In genomic region chr9:55937224-55937663, GRCm38 (mm10) we compare ENCODE assay signal across 8 mouse cellular contexts. TPM values are rescaled to one million over a fixed set of nuclear protein-coding genes. Genes with fewer than 3 reads are reported as not detected.
DNase-seq lines count a peak whose midpoint lies in the region; ATAC-seq and TF ChIP-seq lines count a peak whose summit lies in the region.

No protein-coding gene starts in this region.

- peak; percentile 29; the same call in 1 of the 2 replicates for ATAC-seq in hindbrain, embryonic 15.5 days (ENCODE audit: low FRiP score, low read depth)
- no peak for ATAC-seq in liver, postnatal 0 days
- ATAC-seq in stomach, postnatal 0 days (ENCODE audit: low FRiP score, low TSS enrichment), result no peak

- no peak for DNase-seq in gastrocnemius, adult 2 months
- DNase-seq in gastrocnemius, adult 18-20 months (ENCODE audit: low spot score), result no peak
- peak; percentile 9 for DNase-seq in CH12.LX (ENCODE audit: extremely low read depth)
- peak; percentile 16 for DNase-seq in embryonic facial prominence, embryonic 10.5 days (ENCODE audit: low spot score)
- no peak for DNase-seq in liver, postnatal 0 days
- DNase-seq in stomach, postnatal 0 days (ENCODE audit: low spot score), result peak; percentile 18
- no peak for DNase-seq in layer of hippocampus, adult 9-11 months

- intact Hi-C loops in gastrocnemius, adult 2 months (cut with DNase I), result no loop called here

- H3K27me3 ChIP-seq in CH12.LX (replicated peaks), result no peaks in the 10 kb centered on the region
- H3K27me3 ChIP-seq in embryonic facial prominence, embryonic 10.5 days (replicated peaks; ENCODE audit: low read depth, poor library complexity, severe bottlenecking), result no peaks in the 10 kb centered on the region
- H3K27me3 ChIP-seq in hindbrain, embryonic 15.5 days, result no peaks in the 10 kb centered on the region
- no peaks in the 10 kb centered on the region for H3K27me3 ChIP-seq in liver, postnatal 0 days (ENCODE audit: insufficient read depth, low read length)
- H3K27me3 ChIP-seq in stomach, postnatal 0 days (ENCODE audit: control insufficient read depth, insufficient read depth, low read length), result no peaks in the 10 kb centered on the region

- H3K27ac ChIP-seq in gastrocnemius, adult 2 months, result peak overlapping the region; percentile 89
- no peak overlapping the region for H3K27ac ChIP-seq in CH12.LX (ENCODE audit: insufficient read depth, low read depth)
- peak overlapping the region; percentile 93 for H3K27ac ChIP-seq in embryonic facial prominence, embryonic 10.5 days (replicated peaks)
- H3K27ac ChIP-seq in hindbrain, embryonic 15.5 days (replicated peaks), result peak overlapping the region; percentile 93
- H3K27ac ChIP-seq in liver, postnatal 0 days (ENCODE audit: low read depth), result peak overlapping the region; percentile 69
- peak overlapping the region; percentile 53; the same call in 1 of the 2 replicates for H3K27ac ChIP-seq in stomach, postnatal 0 days (replicated peaks)

- H3K4me1 ChIP-seq in CH12.LX (ENCODE audit: control insufficient read depth in 1 of 2, insufficient read depth in 2 of 2), result peaks cover 2 to 25% of the 10 kb centered on the region in 2 experiments; a peak in 3 of 4 replicates
- peaks cover 20% of the 10 kb centered on the region for H3K4me1 ChIP-seq in embryonic facial prominence, embryonic 10.5 days
- H3K4me1 ChIP-seq in hindbrain, embryonic 15.5 days (replicated peaks), result peaks cover 23% of the 10 kb centered on the region
- peaks cover 16% of the 10 kb centered on the region for H3K4me1 ChIP-seq in liver, postnatal 0 days (ENCODE audit: insufficient read depth)
- no peaks in the 10 kb centered on the region for H3K4me1 ChIP-seq in stomach, postnatal 0 days (replicated peaks; ENCODE audit: control insufficient read depth, insufficient read depth)

- peak overlapping the region; percentile 60 for H3K9ac ChIP-seq in CH12.LX (ENCODE audit: insufficient read depth, low read depth)
- H3K9ac ChIP-seq in hindbrain, embryonic 15.5 days, result peak overlapping the region; percentile 91
- peak overlapping the region; percentile 84 for H3K9ac ChIP-seq in liver, postnatal 0 days (replicated peaks)
- H3K9ac ChIP-seq in stomach, postnatal 0 days (ENCODE audit: low read length), result peak overlapping the region; percentile 88

- TF ChIP-seq POLR2A in CH12.LX (IDR thresholded peaks at IDR 0.05; ENCODE audit: low read depth, low read length), result no peak

- H3K4me3 ChIP-seq in gastrocnemius, adult 2 months, result peak overlapping the region; percentile 99
- H3K4me3 ChIP-seq in CH12.LX (replicated peaks in 1 of 3; ENCODE audit: low read depth in 2 of 3, low read length in 2 of 3, poor library complexity in 1 of 3), result peak overlapping the region; percentile 68 to 98 (median 82)
- peak overlapping the region; percentile 72 for H3K4me3 ChIP-seq in embryonic facial prominence, embryonic 10.5 days
- peak overlapping the region; percentile 85 for H3K4me3 ChIP-seq in hindbrain, embryonic 15.5 days
- H3K4me3 ChIP-seq in liver, postnatal 0 days (ENCODE audit: low read depth, low read length), result peak overlapping the region; percentile 74
- H3K4me3 ChIP-seq in stomach, postnatal 0 days (ENCODE audit: low read depth, low read length), result peak overlapping the region; percentile 78

- no peak for TF ChIP-seq RAD21 in CH12.LX (IDR thresholded peaks at IDR 0.05; ENCODE audit: low read depth, low read length)

- dilution Hi-C loops in CH12.LX (cut with MboI; ENCODE audit: extremely low pct_ligation_motif_present, extremely low pct_unique_long_range_greater_than_20kb, low sequenced_read_pairs), result no loop called here

- TF ChIP-seq CTCF in gastrocnemius, adult 2 months (IDR thresholded peaks at IDR 0.05), result no peak
- TF ChIP-seq CTCF in CH12.LX (conservative IDR thresholded peaks at IDR 0.05 in 1 of 2, IDR thresholded peaks at IDR 0.05 in 1 of 2; ENCODE audit: low read depth in 2 of 2, low read length in 2 of 2), result no peak
- no peak for TF ChIP-seq CTCF in liver, postnatal 0 days (IDR thresholded peaks at IDR 0.05; ENCODE audit: low read depth)
- no peak for TF ChIP-seq CTCF in stomach, postnatal 0 days (IDR thresholded peaks at IDR 0.05; ENCODE audit: low read depth)

- peak overlapping the region; percentile 56 for H3K4me2 ChIP-seq in CH12.LX (ENCODE audit: insufficient read depth, low read depth, poor library complexity, severe bottlenecking)
- peak overlapping the region; percentile 84 for H3K4me2 ChIP-seq in hindbrain, embryonic 15.5 days
- H3K4me2 ChIP-seq in liver, postnatal 0 days (ENCODE audit: low read depth, low read length), result peak overlapping the region; percentile 90
- H3K4me2 ChIP-seq in stomach, postnatal 0 days (replicated peaks; ENCODE audit: low read depth), result peak overlapping the region; percentile 77

- WGBS in embryonic facial prominence, embryonic 10.5 days, result 49% methylated on average over 5 of the region's 5 CpGs
- 20% methylated on average over 5 of the region's 5 CpGs for WGBS in hindbrain, embryonic 15.5 days
- 43% methylated on average over 5 of the region's 5 CpGs for WGBS in liver, postnatal 0 days (ENCODE audit: insufficient replicate concordance)
- WGBS in stomach, postnatal 0 days, result 23% methylated on average over 5 of the region's 5 CpGs

- TF ChIP-seq EP300 in CH12.LX (IDR thresholded peaks at IDR 0.05; ENCODE audit: low read length), result no peak
- no peak for TF ChIP-seq EP300 in liver, postnatal 0 days (IDR thresholded peaks at IDR 0.05; ENCODE audit: low read depth)
- no peak for TF ChIP-seq EP300 in stomach, postnatal 0 days (optimal IDR thresholded peaks at IDR 0.05)

- peaks cover 0 to 2% of the 10 kb centered on the region in 2 experiments for H3K36me3 ChIP-seq in CH12.LX (replicated peaks in 1 of 2; ENCODE audit: control insufficient read depth in 1 of 2, insufficient read depth in 1 of 2, low read length in 1 of 2)
- H3K36me3 ChIP-seq in embryonic facial prominence, embryonic 10.5 days (replicated peaks), result 0 out of 2 replicates have a peak, but pooled peaks cover 2% of the 10 kb centered on the region
- H3K36me3 ChIP-seq in hindbrain, embryonic 15.5 days, result no peaks in the 10 kb centered on the region
- H3K36me3 ChIP-seq in liver, postnatal 0 days (replicated peaks; ENCODE audit: insufficient read depth, low read length), result no peaks in the 10 kb centered on the region
- H3K36me3 ChIP-seq in stomach, postnatal 0 days (ENCODE audit: control insufficient read depth, insufficient read depth, low read length), result no peaks in the 10 kb centered on the region

- in situ Hi-C loops in CH12.LX (cut with MboI; ENCODE audit: low pct_ligation_motif_present, low pct_unique_long_range_greater_than_20kb, low sequenced_read_pairs), result no loop called here

- no peaks in the 10 kb centered on the region for H3K79me2 ChIP-seq in CH12.LX (replicated peaks; ENCODE audit: control insufficient read depth, extremely low read depth, insufficient read depth, poor library complexity, severe bottlenecking)

- H3K9me3 ChIP-seq in CH12.LX (replicated peaks; ENCODE audit: low read length), result no peaks in the 10 kb centered on the region
- H3K9me3 ChIP-seq in embryonic facial prominence, embryonic 10.5 days, result no peaks in the 10 kb centered on the region
- H3K9me3 ChIP-seq in hindbrain, embryonic 15.5 days, result no peaks in the 10 kb centered on the region
- no peaks in the 10 kb centered on the region for H3K9me3 ChIP-seq in liver, postnatal 0 days (ENCODE audit: low read length)
- no peaks in the 10 kb centered on the region for H3K9me3 ChIP-seq in stomach, postnatal 0 days (ENCODE audit: control insufficient read depth, low read length)

TF ChIP-seq in CH12.LX, 34 proteins besides CTCF, POLR2A, EP300 and RAD21:
- TF ChIP-seq USF2 (conservative IDR thresholded peaks at IDR 0.05; ENCODE audit: low read depth, low read length), result no peak
- no peak for TF ChIP-seq RCOR1 (conservative IDR thresholded peaks at IDR 0.05; ENCODE audit: low read depth, low read length)
- no peak for TF ChIP-seq POLR2AphosphoS2 (IDR thresholded peaks at IDR 0.05; ENCODE audit: low read depth, low read length)
- TF ChIP-seq ZNF384 (IDR thresholded peaks at IDR 0.05; ENCODE audit: low read depth, low read length), result peak; percentile 59
- no peak for TF ChIP-seq ETS1 (conservative IDR thresholded peaks at IDR 0.05; ENCODE audit: low read depth, low read length)

RNA-seq across cellular contexts. Expression of gene Scaper, which starts 0.7 kb away (rescaled TPM):
- 1 to 10 TPM; 8.2 to 9.0 TPM for total RNA-seq in gastrocnemius, adult 2 months (2021)
- total RNA-seq in gastrocnemius, adult 18-20 months (2021), result 1 to 10 TPM; 8.1 to 9.7 TPM
- 2.6 and 4.2 TPM in 2 replicates for total RNA-seq in CH12.LX (2012; rRNA removed)
- 4.5 and 5.7 TPM in 2 replicates for total RNA-seq in CH12.LX (2014; rRNA removed)
- 5.2 and 5.4 TPM in 2 replicates for polyA plus RNA-seq in CH12.LX (2012; ENCODE audit: insufficient read length, low read depth)
- 6.9 and 7.4 TPM in 2 replicates for polyA plus RNA-seq in embryonic facial prominence, embryonic 10.5 days (2016; fragmentation: Nextera tagmentation; extraction: Ambion mirVana)
- 35.6 and 36.1 TPM in 2 replicates for polyA plus RNA-seq in hindbrain, embryonic 15.5 days (2015; fragmentation: Nextera tagmentation; extraction: Ambion mirVana)
- 1.7 and 2.3 TPM in 2 replicates for polyA plus RNA-seq in liver, postnatal 0 days (2015; fragmentation: Nextera tagmentation; extraction: Ambion mirVana)
- 5.6 and 5.9 TPM in 2 replicates for polyA plus RNA-seq in stomach, postnatal 0 days (2015; fragmentation: Nextera tagmentation; extraction: Ambion mirVana)

Comparison
In these comparisons a context has a peak if more than half of its experiments do, and no peak if none do; other contexts are left out.
1. DNase-seq: peak in CH12.LX (single experiment), embryonic facial prominence, embryonic 10.5 days (single experiment) and stomach, postnatal 0 days (single experiment); none in gastrocnemius, adult 2 months (single experiment), gastrocnemius, adult 18-20 months (single experiment), liver, postnatal 0 days (single experiment) and layer of hippocampus, adult 9-11 months (single experiment).
2. Peak in every context shown above with its lines, with median percentiles within 50 percentile points of each other: H3K4me3 ChIP-seq, H3K4me2 ChIP-seq and H3K9ac ChIP-seq.